Mouse (Mus musculus): ENCODE results near the gene Mroh2b. TPM values are rescaled to one million over a fixed set of nuclear protein-coding genes. Genes with fewer than 3 reads are reported as not detected.
A peak's percentile ranks its signal among the peaks of the same experiment; 100 is the strongest.

Gene Mroh2b
- polyA plus RNA-seq, 1 experiment from 2014 or later, result not detected

GRCm38 (mm10) chr15:5003503-5004196, 105.1 kb downstream of the Mroh2b start:
- Histone ChIP-seq H3K36me3 (ENCODE audit: insufficient read depth, low read length) (no peaks in the 10 kb centered on the region), H3K4me3 (ENCODE audit: low read depth, low read length) (no peak overlapping the region), H3K9ac (replicated peaks; ENCODE audit: low read depth) (no peak overlapping the region), H3K27me3 (replicated peaks; ENCODE audit: insufficient read depth, low read length) (no peaks in the 10 kb centered on the region), H3K27ac (ENCODE audit: low read length) (no peak overlapping the region), H3K4me1 (ENCODE audit: insufficient read depth, low read depth, low read length) (no peaks in the 10 kb centered on the region), H3K9me3 (ENCODE audit: low read length) (no peaks in the 10 kb centered on the region), H3K4me2 (replicated peaks; ENCODE audit: low read depth, low read length) (no peak overlapping the region)
- DNase-seq (ENCODE audit: low spot score), result no peak
- 67% methylated on average over 6 of the region's 6 CpGs for WGBS
- no peak for ATAC-seq
- TF ChIP-seq EP300 (IDR thresholded peaks at IDR 0.05) (no peak), CTCF (IDR thresholded peaks at IDR 0.05) (no peak)

GRCm38 (mm10) chr15:5009644-5010107, 111.1 kb downstream of the Mroh2b start:
- H3K4me2 ChIP-seq (replicated peaks; ENCODE audit: low read depth, low read length), result no peak overlapping the region
- no peak for ATAC-seq
- WGBS, result 59% methylated on average over 11 of the region's 11 CpGs

More at GRCm38 (mm10) chr15:5009644-5010107, 111.1 kb downstream of the Mroh2b start:
- H3K4me3 ChIP-seq (ENCODE audit: low read depth, low read length), result no peak overlapping the region
- H3K27ac ChIP-seq (ENCODE audit: low read length), result no peak overlapping the region
- H3K27me3 ChIP-seq (replicated peaks; ENCODE audit: insufficient read depth, low read length), result no peaks in the 10 kb centered on the region
- peak; percentile 7 for DNase-seq (ENCODE audit: low spot score)
- no peaks in the 10 kb centered on the region for H3K36me3 ChIP-seq (ENCODE audit: insufficient read depth, low read length)
- H3K9me3 ChIP-seq (ENCODE audit: low read length), result no peaks in the 10 kb centered on the region
- no peaks in the 10 kb centered on the region for H3K4me1 ChIP-seq (ENCODE audit: insufficient read depth, low read depth, low read length)
- TF ChIP-seq EP300 (IDR thresholded peaks at IDR 0.05), result no peak
- TF ChIP-seq CTCF (IDR thresholded peaks at IDR 0.05), result no peak
- no peak overlapping the region for H3K9ac ChIP-seq (replicated peaks; ENCODE audit: low read depth)

Other genes starting within 250 kb of the Mroh2b start
- gene C6, start 171.6 kb upstream of the Mroh2b start, polyA plus RNA-seq (2015; fragmentation: Nextera tagmentation; extraction: Ambion mirVana), result 21.0 and 22.3 TPM in 2 replicates
- gene C7, start 165.0 kb downstream of the Mroh2b start, polyA plus RNA-seq (2015; fragmentation: Nextera tagmentation; extraction: Ambion mirVana), result 2.3 and 4.5 TPM in 2 replicates
- gene Card6, start 209.8 kb downstream of the Mroh2b start, polyA plus RNA-seq (2015; fragmentation: Nextera tagmentation; extraction: Ambion mirVana), result 2.1 and 2.7 TPM in 2 replicates
- gene Rpl37, start 217.9 kb downstream of the Mroh2b start, polyA plus RNA-seq (2015; fragmentation: Nextera tagmentation; extraction: Ambion mirVana), result 559 and 573 TPM in 2 replicates
- 13.3 and 14.1 TPM in 2 replicates for gene Prkaa1, start 245.1 kb downstream of the Mroh2b start, polyA plus RNA-seq (2015; fragmentation: Nextera tagmentation; extraction: Ambion mirVana)